Comparison of ENCODE assay signal across 3 mouse cellular contexts in genomic region chr17:6702625-6703221, GRCm38 (mm10). TPM values are rescaled to one million over a fixed set of nuclear protein-coding genes. Genes with fewer than 3 reads are reported as not detected.
"Had no signal": no experiment of that assay in that cellular context is flagged by ENCODE, and none has a peak within 500 bp of the region (broad histone marks: within the 10 kb centered on the region; RNA-seq: fewer than 3 reads in every experiment).

No protein-coding gene starts in this region.

RNA-seq across cellular contexts. Expression of gene Sytl3, which starts 43.8 kb away (rescaled TPM):
- polyA plus RNA-seq: limb, embryonic 10.5 days; liver, embryonic 11.5 days; myocyte had no signal
